Mouse (Mus musculus): ENCODE results near the gene Map7d2. TPM values are rescaled to one million over a fixed set of nuclear protein-coding genes. Genes with fewer than 3 reads are reported as not detected.

Gene Map7d2
- total RNA-seq, 2 experiments from 2014 or later, result 98.8 to 117 TPM

DNA sequence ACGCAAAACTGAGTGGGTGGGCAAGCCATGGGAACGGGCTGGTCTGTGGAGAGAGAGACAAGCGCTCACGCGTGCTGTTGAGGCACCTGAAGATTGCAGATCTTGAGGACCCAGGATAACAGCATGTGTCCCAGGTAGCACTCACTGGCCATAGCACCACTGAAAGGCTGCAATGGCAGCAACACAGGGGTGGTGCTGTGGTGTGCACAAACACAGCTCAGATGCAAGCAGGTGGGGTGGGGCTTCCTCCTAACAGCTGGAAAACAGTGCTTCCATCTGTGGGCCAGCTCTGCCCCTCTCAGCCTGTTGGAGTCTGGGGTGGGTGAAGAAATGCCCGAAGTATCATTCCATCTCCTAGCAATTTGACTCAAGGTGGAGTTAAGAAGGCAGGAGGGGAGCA is 112.0 kb downstream of the Map7d2 start, which contains the start of gene Bclaf3:
Gene Bclaf3 (plus strand): TSS at position 301 of the 400 bp plus-strand sequence.
- TF ChIP-seq CTCF (conservative IDR thresholded peaks at IDR 0.05), result no peak
- no peak within 1 kb of the TSS for H3K27ac ChIP-seq

DNA sequence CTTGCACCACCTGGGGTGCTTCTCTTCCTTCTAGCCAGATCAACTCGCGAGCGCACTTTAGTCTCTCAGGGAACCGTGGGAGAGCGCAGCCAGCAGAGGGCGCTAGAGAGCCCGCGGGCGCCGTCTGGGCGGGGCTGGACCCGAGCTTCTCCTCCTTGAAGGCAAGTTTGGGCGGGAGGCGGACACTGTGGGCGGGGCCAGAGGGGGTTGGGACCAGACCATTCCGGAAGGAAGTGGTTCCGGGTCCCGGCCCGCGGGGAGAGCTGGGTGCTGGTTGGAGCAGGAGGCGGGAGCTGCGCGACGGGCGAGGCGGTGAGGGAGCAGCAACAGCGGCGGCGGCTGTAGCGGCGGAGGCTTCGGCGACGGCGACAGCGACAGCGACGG is 118.0 kb downstream of the Map7d2 start:
- DNase-seq (ENCODE audit: low spot score in 2 of 2), result peak; percentile 96
- peak; percentile 93 for TF ChIP-seq CTCF (conservative IDR thresholded peaks at IDR 0.05)
- H3K4me3 ChIP-seq, result peak overlapping the region; percentile 72
- H3K27ac ChIP-seq, result peak overlapping the region; percentile 83

More for the DNA sequence above, 112.0 kb downstream of the Map7d2 start, which contains the start of gene Bclaf3:
- DNase-seq (ENCODE audit: low spot score in 2 of 2), result no peak
- H3K4me3 ChIP-seq, result no peak within 1 kb of the TSS

DNA sequence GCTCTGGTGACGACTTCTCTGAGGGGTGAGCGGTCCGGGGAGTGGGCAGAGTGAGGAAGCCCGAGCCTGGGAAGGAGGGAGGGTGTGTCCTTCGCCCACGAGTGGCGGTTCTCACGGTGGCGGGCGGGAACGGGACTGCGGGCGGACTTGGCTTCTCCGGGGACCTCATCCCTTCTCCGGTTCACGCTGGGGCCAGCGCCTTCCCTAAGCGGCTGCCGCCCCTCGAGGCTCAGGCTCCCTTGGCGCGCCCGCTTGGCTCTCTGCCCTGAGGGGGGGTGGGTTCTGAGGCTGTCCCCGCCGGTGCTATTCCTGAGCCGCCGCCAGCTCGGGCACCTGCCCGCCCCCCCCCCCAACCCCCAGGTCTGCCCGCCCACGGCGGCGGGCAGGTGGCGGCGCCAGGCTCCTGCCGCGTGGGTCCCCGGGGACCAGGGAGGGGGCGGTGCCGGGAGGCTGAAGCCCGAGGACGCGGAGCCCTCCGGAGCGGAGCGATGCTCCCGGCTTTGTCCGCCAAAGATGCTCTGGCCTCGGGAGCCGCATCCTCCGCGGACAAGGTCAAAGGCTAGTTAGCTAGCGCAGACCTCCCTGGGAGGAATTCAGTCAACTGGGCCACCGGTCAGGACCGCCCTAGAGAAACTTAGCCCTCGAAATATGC is 118.6 kb downstream of the Map7d2 start:
- no peak for DNase-seq (ENCODE audit: low spot score in 2 of 2)
- peak overlapping the region; percentile 83 for H3K27ac ChIP-seq
- peak overlapping the region; percentile 72 for H3K4me3 ChIP-seq
- no peak for TF ChIP-seq CTCF (conservative IDR thresholded peaks at IDR 0.05)

DNA sequence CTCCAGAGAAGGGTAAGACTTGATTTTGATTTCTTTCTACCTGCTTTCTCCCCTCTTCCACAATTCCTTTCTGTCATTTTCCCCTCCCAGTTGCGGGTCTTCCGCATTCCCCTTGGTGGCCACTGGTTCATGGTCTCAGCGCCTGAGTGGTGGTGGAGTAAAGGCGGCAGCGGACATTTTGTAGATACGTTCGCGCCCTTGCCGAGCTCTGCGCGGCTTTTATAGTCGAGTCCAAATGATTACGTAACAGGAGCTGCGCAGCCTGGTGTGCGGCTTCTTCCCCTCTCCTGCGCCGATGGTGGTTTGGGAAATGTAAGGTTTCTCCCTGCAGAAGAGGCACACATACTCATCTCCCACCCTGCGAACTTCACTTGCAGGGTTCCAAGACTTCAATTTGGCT is 127.6 kb downstream of the Map7d2 start:
- TF ChIP-seq CTCF (conservative IDR thresholded peaks at IDR 0.05), result no peak
- DNase-seq (ENCODE audit: low spot score in 2 of 2), result no peak
- no peak overlapping the region for H3K4me3 ChIP-seq
- no peak overlapping the region for H3K27ac ChIP-seq

DNA sequence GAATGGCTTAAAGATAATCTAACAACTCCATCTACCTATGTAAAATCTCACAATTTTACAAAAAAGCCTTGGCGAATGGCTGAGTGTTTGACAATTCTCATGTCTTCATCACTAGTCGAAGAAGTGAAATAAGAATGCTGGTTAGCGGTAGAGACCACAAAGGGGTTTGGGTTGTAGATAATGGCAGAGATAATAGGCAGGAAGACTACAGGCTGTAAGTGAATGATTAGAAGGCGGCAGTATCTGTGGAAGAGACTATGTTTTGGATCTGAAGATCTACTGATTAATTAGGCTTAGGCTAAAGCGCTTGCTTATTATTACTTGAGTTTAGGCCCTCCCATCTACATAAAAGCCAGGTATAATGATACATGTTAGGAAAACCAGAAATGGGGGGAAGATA is 132.7 kb downstream of the Map7d2 start:
- DNase-seq (ENCODE audit: low spot score in 2 of 2), result no peak
- no peak overlapping the region for H3K4me3 ChIP-seq
- TF ChIP-seq CTCF (conservative IDR thresholded peaks at IDR 0.05), result no peak
- H3K27ac ChIP-seq, result no peak overlapping the region

Other genes starting within 250 kb of the Map7d2 start
- gene Rps6ka3, start 204.3 kb upstream of the Map7d2 start, total RNA-seq (2021), result 10 to 100 TPM; 28.4 to 30.5 TPM
- 100 to 1,000 TPM; 104 to 120 TPM for gene Eif1ax, start 42.4 kb upstream of the Map7d2 start, total RNA-seq (2021)
- gene Bclaf3, start 112.1 kb downstream of the Map7d2 start, total RNA-seq (2021), result 1 to 10 TPM; 9.1 to 9.8 TPM
- gene Sh3kbp1, start 212.7 kb downstream of the Map7d2 start, total RNA-seq (2021), result 10 to 100 TPM; 37.2 to 37.3 TPM

All from layer of hippocampus, adult 2 months (tissue).